Mouse (Mus musculus) limb, embryonic 14.5 days (tissue): ENCODE results near the gene Naa25. TPM values are rescaled to one million over a fixed set of nuclear protein-coding genes. Genes with fewer than 3 reads are reported as not detected.

Source experiments
- ATAC-seq: fragments of 200-750 bp; cut with Nextera tagmentation; 2 replicates; pipeline ENCODE4 v1.8.0; 2017; ENCODE audit warnings: low read depth, moderate number of reproducible peaks, moderate TSS enrichment; ENCODE audit not compliant: low FRiP score
- DNase-seq: peaks from one replicate; pipeline ENCODE4 v3.0.0-alpha.2; 2015; ENCODE audit warnings: low spot score
- H3K27ac ChIP-seq: fragments of 300-500 bp; sonication (generic); replicated peaks from 2 replicates; pipeline ENCODE4 v1.5.1; 2014; ENCODE audit warnings: low read depth, mild to moderate bottlenecking, low read length, moderate library complexity, mixed read lengths
- H3K27me3 ChIP-seq: fragments of 300-500 bp; sonication (generic); 2 replicates; pipeline ENCODE4 v1.6.1; 2014; ENCODE audit warnings: low read length, mixed read lengths; ENCODE audit not compliant: control insufficient read depth, insufficient read depth
- H3K36me3 ChIP-seq: fragments of 300-500 bp; sonication (generic); 2 replicates; pipeline ENCODE4 v1.6.1; 2014; ENCODE audit warnings: mild to moderate bottlenecking, low read length, moderate library complexity, mixed read lengths; ENCODE audit not compliant: control insufficient read depth, insufficient read depth
- H3K4me1 ChIP-seq: fragments of 300-500 bp; sonication (generic); 2 replicates; pipeline ENCODE4 v1.6.1; 2014; ENCODE audit warnings: antibody characterized with exemption, low read length, mixed read lengths; ENCODE audit not compliant: control insufficient read depth, insufficient read depth
- H3K4me2 ChIP-seq: fragments of 300-500 bp; sonication (generic); replicated peaks from 2 replicates; pipeline ENCODE4 v1.6.1; 2014; ENCODE audit warnings: low read depth, mild to moderate bottlenecking, low read length, moderate library complexity; ENCODE audit not compliant: severe bottlenecking
- H3K4me3 ChIP-seq: fragments of 300-500 bp; sonication (generic); replicated peaks from 2 replicates; pipeline ENCODE4 v1.5.1; 2014; ENCODE audit warnings: low read length
- H3K9ac ChIP-seq: fragments of 300-500 bp; sonication (generic); 2 replicates; pipeline ENCODE4 v1.6.1; 2014; ENCODE audit warnings: mild to moderate bottlenecking, low read depth, low read length, moderate library complexity; ENCODE audit not compliant: severe bottlenecking
- H3K9me3 ChIP-seq: fragments of 300-500 bp; sonication (generic); 2 replicates; pipeline ENCODE4 v1.6.1; 2016; ENCODE audit warnings: low read length; ENCODE audit not compliant: control insufficient read depth
- POLR2A ChIP-seq: fragments of 200-500 bp; IDR thresholded peaks from 2 replicates; pipeline ENCODE4 v1.8.0; 2012; ENCODE audit warnings: inconsistent platforms, mild to moderate bottlenecking, moderate library complexity, borderline replicate concordance; ENCODE audit not compliant: insufficient read depth, insufficient read length; ENCODE audit errors: extremely low read depth
- WGBS: fragments of 180-500 bp; shearing (Covaris S2); extraction: QIAGEN DNeasy Blood & Tissue Kit; methylation state at CpG from one replicate; pipeline ENCODE4 v1.1.7; 2014; 5-methylcytosine and 5-hydroxymethylcytosine counted together
- polyA plus RNA-seq, 2 experiments: library from polyadenylated mRNA; depleted of rRNA in 1 of 2; stranded (reverse) in 1 of 2; unstranded in 1 of 2; fragments of >200 nt; fragmentation: Nextera tagmentation in 1 of 2; extraction: Ambion mirVana in 1 of 2; gene quantifications; 2 replicates each; pipeline versions ENCODE4 v1.2.1 to v1.2.3; 2012 to 2014

Naa25 gene
- polyA plus RNA-seq (2012; rRNA removed) (20.2 and 20.9 TPM in 2 replicates), polyA plus RNA-seq (2014; fragmentation: Nextera tagmentation; extraction: Ambion mirVana) (39.8 and 41.2 TPM in 2 replicates)

DNA sequence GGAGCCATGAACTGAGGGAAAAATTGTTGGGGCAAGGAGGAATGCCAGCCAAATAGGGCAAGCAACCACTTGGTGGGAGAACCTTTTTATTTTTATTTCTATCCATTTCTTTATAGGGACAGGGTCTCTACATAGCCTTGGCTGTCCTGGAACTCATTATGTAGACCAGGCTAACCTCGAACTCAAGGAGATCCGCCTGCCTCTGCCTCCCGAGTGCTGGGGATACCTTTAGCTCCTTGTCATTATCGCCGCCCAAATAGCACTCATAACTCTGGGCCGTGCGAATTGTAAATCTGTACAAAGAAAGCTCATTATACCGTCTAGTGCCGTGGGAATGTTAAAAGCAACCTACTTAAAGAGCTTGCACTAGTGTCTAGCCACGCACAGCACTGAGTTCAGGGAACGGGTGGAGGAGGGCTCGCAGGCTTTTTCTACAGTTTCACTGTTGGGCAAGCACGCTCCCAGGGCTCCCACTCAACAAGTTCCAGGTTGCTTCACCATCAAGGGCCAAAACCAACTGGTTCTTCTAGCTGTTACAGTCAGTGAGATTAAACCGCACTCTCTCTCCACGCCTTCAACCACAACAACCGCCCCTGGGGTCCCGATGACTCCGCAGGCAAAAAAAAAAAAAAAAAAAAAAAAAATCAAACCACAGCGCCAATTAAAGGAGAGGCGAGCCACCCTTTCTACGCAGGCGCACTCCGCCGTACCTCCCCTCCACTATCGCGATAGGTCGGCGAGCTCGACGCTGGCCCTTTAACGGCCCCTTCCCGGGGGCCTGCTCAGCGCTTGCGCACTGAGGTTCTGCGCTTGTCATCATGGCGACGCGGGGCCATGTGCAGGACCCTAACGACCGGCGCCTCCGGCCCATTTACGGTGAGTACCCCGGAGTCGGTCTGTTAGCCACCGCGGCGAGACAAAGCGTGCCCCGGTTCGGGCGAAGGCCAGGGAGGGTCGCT lies at the start of gene Naa25:
TSS of gene Naa25 (plus strand) at position 750 of the 959 bp plus-strand sequence.
- peak; percentile 78; the same call in 1 of the 2 replicates for TF ChIP-seq POLR2A
- Histone ChIP-seq H3K4me1 (peaks cover 13% of the 10 kb centered on the region), H3K9me3 (no peaks in the 10 kb centered on the region), H3K36me3 (0 out of 2 replicates have a peak, but pooled peaks cover 2% of the 10 kb centered on the region), H3K4me3 (peak within 1 kb of the TSS; percentile 97), H3K4me2 (peak within 1 kb of the TSS; percentile 90), H3K9ac (peak within 1 kb of the TSS; percentile 78), H3K27ac (peak within 1 kb of the TSS; percentile 88), H3K27me3 (no peaks in the 10 kb centered on the region)
- WGBS = 9% methylated on average over 53 of the region's 53 CpGs
- ATAC-seq = peak; percentile 97
- peak; percentile 97 for DNase-seq

DNA sequence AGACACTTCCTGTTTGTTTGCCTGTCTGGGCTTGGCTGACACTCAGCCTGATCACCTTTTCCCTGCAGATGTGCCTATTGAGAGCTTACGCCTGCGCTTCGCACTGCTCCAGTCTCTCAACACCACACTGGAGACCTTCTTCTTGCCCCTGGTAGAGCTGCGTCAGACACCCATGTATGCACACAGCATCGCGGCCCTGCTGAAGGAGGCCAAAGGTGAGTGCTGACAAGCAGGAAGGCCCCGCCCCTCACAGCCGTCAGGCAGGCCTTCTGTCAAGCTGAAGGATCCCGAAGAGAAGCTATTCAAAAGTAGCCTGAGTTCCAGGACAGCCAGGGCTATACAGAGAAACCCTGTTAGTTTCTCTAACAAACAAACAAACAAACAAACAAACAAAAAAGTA lies 38.5 kb upstream of the Naa25 start:
- Histone ChIP-seq H3K9ac (no peak overlapping the region), H3K4me3 (no peak overlapping the region), H3K9me3 (no peaks in the 10 kb centered on the region), H3K4me1 (no peaks in the 10 kb centered on the region), H3K27me3 (no peaks in the 10 kb centered on the region), H3K4me2 (no peak overlapping the region), H3K27ac (no peak overlapping the region), H3K36me3 (peaks cover 99% of the 10 kb centered on the region)
- no peak for TF ChIP-seq POLR2A
- DNase-seq (no peak), ATAC-seq (no peak)
- WGBS = 66% methylated on average over 9 of the region's 9 CpGs

GRCm38 (mm10) chr5:121361696-121362095 lies 36.0 kb upstream of the Naa25 start:
- no peaks in the 10 kb centered on the region for H3K27me3 ChIP-seq
- WGBS = 96% methylated on average over 5 of the region's 5 CpGs
- DNase-seq (no peak), ATAC-seq (no peak)
- H3K9ac ChIP-seq = no peak overlapping the region
- H3K4me3 ChIP-seq = no peak overlapping the region
- H3K9me3 ChIP-seq = no peaks in the 10 kb centered on the region
- no peaks in the 10 kb centered on the region for H3K4me1 ChIP-seq
- no peak overlapping the region for H3K4me2 ChIP-seq
- H3K27ac ChIP-seq = no peak overlapping the region
- TF ChIP-seq POLR2A = no peak
- H3K36me3 ChIP-seq = peaks cover 99% of the 10 kb centered on the region

- H3K27ac ChIP-seq = no peak overlapping the region
- H3K4me2 ChIP-seq = no peak overlapping the region
- ATAC-seq (no peak), DNase-seq (no peak)
- no peaks in the 10 kb centered on the region for H3K4me1 ChIP-seq
- H3K36me3 ChIP-seq = peaks cover 99% of the 10 kb centered on the region
- H3K27me3 ChIP-seq = no peaks in the 10 kb centered on the region
- WGBS = 82% methylated on average over 7 of the region's 7 CpGs
- TF ChIP-seq POLR2A = no peak
- H3K9me3 ChIP-seq = no peaks in the 10 kb centered on the region
- H3K4me3 ChIP-seq = no peak overlapping the region
- H3K9ac ChIP-seq = no peak overlapping the region
Observed at GRCm38 (mm10) chr5:121363441-121363840, 34.3 kb upstream of the Naa25 start.

DNA sequence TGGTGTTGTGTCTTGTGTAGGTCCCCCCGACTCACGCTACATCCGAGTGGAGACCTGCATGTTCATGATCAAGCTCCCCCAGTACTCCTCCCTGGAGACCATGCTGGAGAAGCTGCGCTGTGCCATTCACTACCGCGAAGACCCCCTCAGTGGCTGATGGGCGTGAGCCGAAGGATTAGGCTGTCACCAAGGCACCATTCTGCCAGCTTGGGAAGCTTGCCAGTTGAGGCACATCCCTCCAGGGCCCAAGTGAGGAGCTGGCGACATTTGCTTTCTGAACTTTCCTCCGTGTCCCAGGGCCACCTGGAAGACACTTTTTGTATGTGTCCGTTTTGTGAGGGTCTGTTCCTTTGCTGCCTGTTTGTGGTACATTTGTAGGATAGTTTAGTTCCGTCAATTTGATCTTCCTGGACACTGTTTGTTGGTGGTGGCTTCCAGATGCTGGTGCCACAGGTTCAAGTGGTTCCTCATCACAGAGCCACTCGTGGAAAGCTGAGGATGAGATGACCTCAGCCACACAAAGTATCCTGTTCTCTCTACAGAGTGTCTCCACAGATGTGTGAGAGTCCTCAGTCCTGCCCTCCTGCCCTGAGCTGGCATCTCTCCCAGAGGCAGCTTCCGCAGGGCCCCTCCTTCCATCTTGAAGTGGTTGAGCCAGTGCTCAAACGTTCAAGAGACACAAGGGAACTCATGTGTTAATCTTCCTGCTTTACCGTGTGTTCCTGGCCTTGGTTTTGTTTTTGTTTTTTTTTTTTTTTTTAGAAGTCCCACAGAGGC lies 31.1 kb upstream of the Naa25 start:
- 81% methylated on average over 16 of the region's 16 CpGs for WGBS
- Histone ChIP-seq H3K36me3 (peaks cover 87% of the 10 kb centered on the region), H3K27ac (no peak overlapping the region), H3K4me3 (no peak overlapping the region), H3K9me3 (no peaks in the 10 kb centered on the region), H3K27me3 (no peaks in the 10 kb centered on the region), H3K4me1 (no peaks in the 10 kb centered on the region), H3K9ac (no peak overlapping the region), H3K4me2 (no peak overlapping the region)
- DNase-seq = no peak
- ATAC-seq = no peak
- TF ChIP-seq POLR2A = no peak
